Mouse (Mus musculus) intestine, postnatal 0 days (tissue): ENCODE data around the gene Tiam1. TPM values are rescaled to one million over a fixed set of nuclear protein-coding genes. Genes with fewer than 3 reads are reported as not detected.

Source experiments
- ATAC-seq: fragments of 200-750 bp; cut with Nextera tagmentation; 2 replicates; pipeline ENCODE4 v1.8.0; 2017; ENCODE audit warnings: mild to moderate bottlenecking, moderate TSS enrichment, moderate library complexity
- H3K27ac ChIP-seq: fragments of 300-500 bp; sonication (generic); 2 replicates; pipeline ENCODE4 v1.5.1; 2014; ENCODE audit warnings: mild to moderate bottlenecking, low read depth, low read length, moderate library complexity
- H3K27me3 ChIP-seq: fragments of 300-500 bp; sonication (generic); replicated peaks from 2 replicates; pipeline ENCODE4 v1.6.1; 2014; ENCODE audit warnings: low read length, mixed read lengths; ENCODE audit not compliant: control insufficient read depth, insufficient read depth
- H3K36me3 ChIP-seq: fragments of 300-500 bp; sonication (generic); 2 replicates; pipeline ENCODE4 v1.6.1; 2014; ENCODE audit warnings: mild to moderate bottlenecking, moderate library complexity; ENCODE audit not compliant: control insufficient read depth, insufficient read depth
- H3K4me1 ChIP-seq: fragments of 300-500 bp; sonication (generic); replicated peaks from 2 replicates; pipeline ENCODE4 v1.6.1; 2014; ENCODE audit warnings: antibody characterized with exemption, low read length, mixed read lengths; ENCODE audit not compliant: control insufficient read depth, insufficient read depth
- H3K4me2 ChIP-seq: fragments of 300-500 bp; sonication (generic); replicated peaks from 2 replicates; pipeline ENCODE4 v1.6.1; 2014; ENCODE audit warnings: low read depth, mild to moderate bottlenecking, moderate library complexity
- H3K4me3 ChIP-seq: fragments of 300-500 bp; sonication (generic); 2 replicates; pipeline ENCODE4 v1.5.1; 2014; ENCODE audit warnings: low read depth, low read length
- H3K9ac ChIP-seq: fragments of 300-500 bp; sonication (generic); 2 replicates; pipeline ENCODE4 v1.6.1; 2014; ENCODE audit warnings: mild to moderate bottlenecking, low read depth, low read length
- H3K9me3 ChIP-seq: fragments of 300-500 bp; sonication (generic); 2 replicates; pipeline ENCODE4 v1.6.1; 2016; ENCODE audit warnings: mixed run types; ENCODE audit not compliant: control insufficient read depth
- CTCF ChIP-seq: sonication (generic); IDR thresholded peaks from 2 replicates; pipeline ENCODE4 v1.5.1; 2016; ENCODE audit warnings: low read depth, mild to moderate bottlenecking, control low read depth, antibody characterized with exemption, moderate library complexity
- WGBS: fragments of 180-500 bp; shearing (Covaris S2); extraction: QIAGEN DNeasy Blood & Tissue Kit; methylation state at CpG from one replicate; pipeline ENCODE4 v1.1.7; 2014; 5-methylcytosine and 5-hydroxymethylcytosine counted together
- polyA plus RNA-seq: library from polyadenylated mRNA; unstranded; fragments of >200 nt; fragmentation: Nextera tagmentation; extraction: Ambion mirVana; gene quantifications from 2 replicates; pipeline ENCODE4 v1.2.1, GENCODE M21; 2015

Tiam1 gene
- polyA plus RNA-seq, 1 experiment from 2014 or later: 3.3 TPM

DNA sequence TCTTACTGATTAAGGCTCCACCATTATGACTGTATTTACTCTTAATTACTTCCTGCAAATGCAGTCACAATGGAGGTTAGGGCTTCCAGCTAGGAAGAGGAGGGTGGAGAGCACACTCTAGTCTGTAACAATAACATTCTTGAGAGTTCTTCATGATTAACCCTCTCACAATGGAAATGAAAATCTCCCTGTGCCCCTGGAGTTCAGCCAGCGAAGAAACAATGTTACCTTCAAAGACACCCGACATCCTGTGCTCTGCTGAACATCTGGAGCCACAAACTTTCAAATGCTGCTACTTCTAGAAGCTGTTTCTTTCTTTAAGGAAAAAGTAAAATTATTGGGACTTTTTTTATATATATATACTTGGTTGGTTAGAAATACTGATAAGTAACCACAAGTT lies 395.7 kb downstream of the Tiam1 start:
- H3K9ac ChIP-seq: no peak overlapping the region
- H3K27me3 ChIP-seq: no peaks in the 10 kb centered on the region
- no peaks in the 10 kb centered on the region for H3K36me3 ChIP-seq
- no peak overlapping the region for H3K4me3 ChIP-seq
- ATAC-seq: no peak
- H3K4me1 ChIP-seq: no peaks in the 10 kb centered on the region
- no peak overlapping the region for H3K4me2 ChIP-seq
- no peak overlapping the region for H3K27ac ChIP-seq
- no peaks in the 10 kb centered on the region for H3K9me3 ChIP-seq
- TF ChIP-seq CTCF: no peak
- 53% methylated on average over 2 of the region's 2 CpGs for WGBS

DNA sequence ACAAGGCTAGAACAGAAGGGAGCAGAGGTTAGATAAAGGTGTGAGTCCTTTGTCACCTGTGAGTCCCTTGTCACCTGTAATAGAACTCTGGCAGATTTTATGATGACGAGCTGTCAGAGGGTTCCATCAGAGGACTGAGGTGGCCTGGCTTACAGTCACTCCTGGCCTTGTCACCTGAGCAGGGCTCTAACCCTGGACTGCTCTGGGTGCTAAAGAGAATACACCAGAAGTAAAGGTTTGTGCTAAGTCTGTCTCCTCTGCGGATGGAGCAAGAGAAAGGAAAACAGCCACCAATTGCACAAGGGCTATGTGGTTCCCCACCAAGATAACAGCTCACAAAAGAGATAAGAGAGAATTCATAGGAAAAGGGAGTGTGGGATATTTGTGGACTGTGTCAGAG lies 404.0 kb downstream of the Tiam1 start:
- WGBS: 27% methylated on average over 2 of the region's 2 CpGs

DNA sequence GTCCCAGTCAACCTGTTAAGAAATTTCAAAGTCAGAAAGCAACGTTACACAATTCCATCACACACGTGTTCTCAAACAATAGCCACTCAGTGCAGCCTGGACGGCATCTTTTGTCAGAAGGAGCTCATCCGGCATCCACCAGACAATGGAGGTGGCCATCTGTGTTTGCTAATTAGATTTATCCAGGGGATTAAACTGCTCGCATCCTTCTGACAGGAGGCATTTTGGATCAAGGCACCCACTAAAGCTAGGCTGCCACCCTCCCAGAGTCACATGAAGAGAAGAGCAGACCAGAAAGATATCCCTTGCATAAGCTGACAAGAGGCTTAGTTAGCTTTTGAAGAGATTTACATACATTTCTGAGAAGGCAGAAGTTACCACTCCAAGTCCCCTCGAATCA lies 404.6 kb downstream of the Tiam1 start:
- H3K9ac ChIP-seq: no peak overlapping the region
- H3K4me2 ChIP-seq: no peak overlapping the region
- no peak for ATAC-seq
- H3K27me3 ChIP-seq: no peaks in the 10 kb centered on the region
- no peak for TF ChIP-seq CTCF
- no peaks in the 10 kb centered on the region for H3K9me3 ChIP-seq
- no peak overlapping the region for H3K4me3 ChIP-seq
- H3K27ac ChIP-seq: no peak overlapping the region
- no peaks in the 10 kb centered on the region for H3K4me1 ChIP-seq
- H3K36me3 ChIP-seq: no peaks in the 10 kb centered on the region
- WGBS: 51% methylated on average over 6 of the region's 6 CpGs

More for the DNA sequence above, 404.0 kb downstream of the Tiam1 start:
- Histone ChIP-seq H3K9ac (no peak overlapping the region), H3K4me2 (no peak overlapping the region), H3K4me1 (no peaks in the 10 kb centered on the region), H3K9me3 (no peaks in the 10 kb centered on the region), H3K27ac (no peak overlapping the region), H3K36me3 (no peaks in the 10 kb centered on the region), H3K27me3 (no peaks in the 10 kb centered on the region), H3K4me3 (no peak overlapping the region)
- TF ChIP-seq CTCF: no peak
- ATAC-seq: no peak

Other genes with a start within 250 kb of the Tiam1 start
- gene Sod1, start 77.0 kb upstream of the Tiam1 start, polyA plus RNA-seq: 1,874 and 1,904 TPM in 2 replicates
- gene Scaf4, start 140.7 kb upstream of the Tiam1 start, polyA plus RNA-seq: 9.3 and 11.9 TPM in 2 replicates
- gene Hunk, start 242.2 kb upstream of the Tiam1 start, polyA plus RNA-seq: 1.9 and 2.0 TPM in 2 replicates